Mouse (Mus musculus) small intestine, adult 2 months (tissue): ENCODE measurements around the gene Zfp11. TPM values are rescaled to one million over a fixed set of nuclear protein-coding genes. Genes with fewer than 3 reads are reported as not detected.

ENCODE experiments used
- H3K27ac ChIP-seq: fragments of 200-500 bp; 2 replicates; pipeline ENCODE4 v1.5.1; 2012; ENCODE audit warnings: low read depth, low read length, control low read depth, inconsistent platforms; ENCODE audit not compliant: insufficient read depth
- H3K27me3 ChIP-seq: fragments of 200-500 bp; 2 replicates; pipeline ENCODE4 v1.6.1; 2012; ENCODE audit warnings: mild to moderate bottlenecking, moderate library complexity, low read length, inconsistent platforms; ENCODE audit not compliant: control insufficient read depth, insufficient read depth
- H3K36me3 ChIP-seq: fragments of 200-500 bp; 2 replicates; pipeline ENCODE4 v1.6.1; 2012; ENCODE audit warnings: mild to moderate bottlenecking, low read length, control low read depth, inconsistent platforms; ENCODE audit not compliant: control insufficient read depth, insufficient read depth
- H3K4me1 ChIP-seq: fragments of 200-500 bp; 2 replicates; pipeline ENCODE4 v1.6.1; 2012; ENCODE audit warnings: low read length, inconsistent platforms, mixed read lengths; ENCODE audit not compliant: control insufficient read depth, insufficient read depth, insufficient read length
- H3K4me3 ChIP-seq: fragments of 200-500 bp; 2 replicates; pipeline ENCODE4 v1.5.1; 2012; ENCODE audit warnings: low read depth, mild to moderate bottlenecking, control low read depth, inconsistent platforms, low read length, moderate library complexity
- CTCF ChIP-seq: fragments of 200-500 bp; IDR thresholded peaks from 2 replicates; pipeline ENCODE4 v1.5.1; 2012; ENCODE audit warnings: low read depth, mild to moderate bottlenecking, control low read depth, inconsistent platforms, low read length, moderate library complexity, mixed read lengths; ENCODE audit not compliant: insufficient replicate concordance, insufficient read length; ENCODE audit errors: extremely low read depth
- POLR2A ChIP-seq: fragments of 200-500 bp; IDR thresholded peaks from 2 replicates; pipeline ENCODE4 v1.6.1; 2012; ENCODE audit warnings: low read depth, mild to moderate bottlenecking, control low read depth, inconsistent platforms, low read length, moderate library complexity
- WGBS: fragments of 180-500 bp; shearing (Covaris S2); methylation state at CpG from one replicate; pipeline ENCODE4 v1.1.7; 2018; 5-methylcytosine and 5-hydroxymethylcytosine counted together
- polyA plus RNA-seq: library from polyadenylated mRNA; depleted of rRNA; stranded (reverse); fragments of >200 nt; gene quantifications from 2 replicates; pipeline ENCODE4 v1.2.3, GENCODE M21; 2012; rRNA removed

Zfp11 gene
- polyA plus RNA-seq = 0.19 and 0.39 TPM in 2 replicates

GRCm38 (mm10) chr5:129670036-129670458, at the start of gene Zfp11:
Gene Zfp11 (minus strand): TSS chr5:129670099.
- TF ChIP-seq CTCF (no peak), POLR2A (peak; percentile 55; the same call in 1 of the 2 replicates)
- Histone ChIP-seq H3K27ac (no peak within 1 kb of the TSS), H3K27me3 (no peaks in the 10 kb centered on the region), H3K4me1 (peaks cover 3% of the 10 kb centered on the region; the same call in 1 of the 2 replicates), H3K36me3 (no peaks in the 10 kb centered on the region), H3K4me3 (peak within 1 kb of the TSS; percentile 100)
- 2% methylated on average over 23 of the region's 23 CpGs for WGBS

- WGBS = 82% methylated on average over 9 of the region's 9 CpGs
- no peak for TF ChIP-seq CTCF
- no peak for TF ChIP-seq POLR2A
- no peak overlapping the region for H3K4me3 ChIP-seq
Observed at GRCm38 (mm10) chr5:129717016-129717415, 47.1 kb upstream of the Zfp11 start.

GRCm38 (mm10) chr5:129715326-129715861, 45.5 kb upstream of the Zfp11 start, which contains the start of gene Mrps17:
Gene Mrps17 (plus strand): TSS chr5:129715497.
- Histone ChIP-seq H3K4me3 (peak within 1 kb of the TSS; percentile 98), H3K27me3 (no peaks in the 10 kb centered on the region), H3K36me3 (peaks cover 9% of the 10 kb centered on the region), H3K27ac (peak within 1 kb of the TSS; percentile 17; the same call in 1 of the 2 replicates), H3K4me1 (no peaks in the 10 kb centered on the region)
- no peak for TF ChIP-seq CTCF
- peak; percentile 62 for TF ChIP-seq POLR2A
- WGBS = under 1% methylated on average over 33 of the region's 33 CpGs

More at GRCm38 (mm10) chr5:129717016-129717415, 47.1 kb upstream of the Zfp11 start:
- Histone ChIP-seq H3K36me3 (peaks cover 9% of the 10 kb centered on the region), H3K27ac (no peak overlapping the region), H3K4me1 (no peaks in the 10 kb centered on the region), H3K27me3 (no peaks in the 10 kb centered on the region)

GRCm38 (mm10) chr5:129708412-129708811, 38.5 kb upstream of the Zfp11 start, which contains the start of gene Sept14:
Gene Sept14 (minus strand): TSS chr5:129708512.
- H3K36me3 ChIP-seq = no peaks in the 10 kb centered on the region
- 0 out of 2 replicates have a peak, but pooled peaks cover 2% of the 10 kb centered on the region for H3K27me3 ChIP-seq
- no peak within 1 kb of the TSS for H3K27ac ChIP-seq
- H3K4me3 ChIP-seq = no peak within 1 kb of the TSS
- no peaks in the 10 kb centered on the region for H3K4me1 ChIP-seq
- TF ChIP-seq POLR2A = no peak
- TF ChIP-seq CTCF = no peak
- WGBS = 56% methylated on average over 2 of the region's 2 CpGs

GRCm38 (mm10) chr5:129703368-129703767, 33.5 kb upstream of the Zfp11 start:
- no peaks in the 10 kb centered on the region for H3K36me3 ChIP-seq
- no peak overlapping the region for H3K4me3 ChIP-seq
- H3K27me3 ChIP-seq = 0 out of 2 replicates have a peak, but pooled peaks cover 4% of the 10 kb centered on the region
- no peak overlapping the region for H3K27ac ChIP-seq
- no peaks in the 10 kb centered on the region for H3K4me1 ChIP-seq
- TF ChIP-seq POLR2A (no peak), CTCF (no peak)

GRCm38 (mm10) chr5:129701706-129702105, 31.8 kb upstream of the Zfp11 start:
- no peaks in the 10 kb centered on the region for H3K36me3 ChIP-seq
- 69% methylated on average over 1 of the region's 1 CpGs for WGBS
- H3K4me3 ChIP-seq = no peak overlapping the region
- TF ChIP-seq POLR2A (no peak), CTCF (no peak)
- 0 out of 2 replicates have a peak, but pooled peaks cover 2% of the 10 kb centered on the region for H3K27me3 ChIP-seq
- H3K27ac ChIP-seq = no peak overlapping the region
- no peaks in the 10 kb centered on the region for H3K4me1 ChIP-seq

- no peak overlapping the region for H3K4me3 ChIP-seq
- no peaks in the 10 kb centered on the region for H3K4me1 ChIP-seq
- H3K27ac ChIP-seq = no peak overlapping the region
- no peaks in the 10 kb centered on the region for H3K36me3 ChIP-seq
- H3K27me3 ChIP-seq = 0 out of 2 replicates have a peak, but pooled peaks cover 2% of the 10 kb centered on the region
- 43% methylated on average over 2 of the region's 2 CpGs for WGBS
- TF ChIP-seq POLR2A (no peak), CTCF (no peak)
Observed at GRCm38 (mm10) chr5:129700506-129700905, 30.6 kb upstream of the Zfp11 start.
